Mouse (Mus musculus) heart, postnatal 0 days (tissue): ENCODE results near the gene Rnaseh2b.

Experiments
- CTCF ChIP-seq: IDR thresholded peaks from 2 replicates; pipeline ENCODE4 v1.5.1; 2016; ENCODE audit warnings: antibody characterized with exemption, control low read depth, low read depth
- EP300 ChIP-seq: IDR thresholded peaks from 2 replicates; pipeline ENCODE4 v1.6.1; 2016; ENCODE audit warnings: antibody characterized with exemption, low read depth

DNA sequence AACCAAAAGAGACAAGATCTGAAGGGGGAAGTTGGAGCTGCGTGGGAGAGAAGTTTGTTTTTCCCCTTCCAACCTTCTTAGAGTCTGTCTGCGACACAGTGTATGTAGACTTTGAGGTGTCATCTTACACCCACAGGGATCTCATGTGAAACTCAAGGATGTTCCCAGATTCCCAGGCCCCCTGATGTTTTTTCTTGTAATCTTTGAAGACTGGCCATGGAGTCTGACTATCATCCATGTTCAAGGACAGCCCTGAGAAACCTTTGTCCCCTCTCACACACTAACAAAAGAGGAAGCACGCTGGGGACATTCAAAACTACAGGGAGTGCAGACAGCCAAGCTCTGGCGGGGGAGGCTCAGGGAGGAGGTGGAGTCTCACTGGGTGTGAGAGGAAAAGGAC, 46.8 kb upstream of the Rnaseh2b start:
- no peak for TF ChIP-seq CTCF
- no peak for TF ChIP-seq EP300
